Mouse (Mus musculus): ENCODE measurements at regions not wholly inside any gene's neighbourhood (a gene's known extent, or its start where the extent isn't known, plus 50 kb on each side); places are given as distances from the start of the nearest gene placed in this dataset.

DNA sequence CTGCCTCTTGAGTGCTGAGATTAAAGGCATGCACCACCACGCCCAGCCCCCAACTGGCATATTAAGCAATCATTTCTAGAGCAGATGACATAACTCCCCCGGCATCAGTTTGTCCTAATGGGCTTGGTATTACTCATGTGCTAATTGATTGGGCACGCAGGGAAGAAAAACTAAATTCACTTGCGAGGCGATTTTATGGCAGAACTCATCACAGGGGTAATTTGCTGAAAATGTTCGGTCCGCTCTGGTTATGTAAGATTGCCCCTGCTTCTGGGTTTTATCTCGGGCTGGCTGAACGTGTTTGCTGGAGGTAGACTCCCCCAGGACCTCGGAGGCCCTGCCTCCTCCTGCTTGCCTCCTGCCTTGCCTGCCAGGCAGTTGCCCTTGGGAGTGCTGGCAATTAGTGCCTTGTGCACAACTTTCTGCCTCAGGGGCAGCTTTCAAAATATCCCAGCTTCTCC, 251.2 kb upstream of the Tle3 start:
- Histone ChIP-seq H3K4me1 (replicated peaks; ENCODE audit: control insufficient read depth, insufficient read depth, low read length) (no peaks in the 10 kb centered on the region), H3K36me3 (ENCODE audit: control insufficient read depth, insufficient read depth, low read length) (no peaks in the 10 kb centered on the region), H3K9me3 (ENCODE audit: control insufficient read depth, low read length) (no peaks in the 10 kb centered on the region), H3K27me3 (replicated peaks; ENCODE audit: control insufficient read depth, insufficient read depth, low read length) (no peaks in the 10 kb centered on the region), H3K27ac (ENCODE audit: low read depth, low read length) (no peak overlapping the region), H3K4me2 (no peak overlapping the region), H3K9ac (ENCODE audit: low read depth, low read length) (no peak overlapping the region), H3K4me3 (ENCODE audit: low read depth, low read length) (no peak overlapping the region)
- DNase-seq (ENCODE audit: low spot score) (no peak), ATAC-seq (replicated peaks; ENCODE audit: low FRiP score) (no peak)
- WGBS, result 66% methylated on average over 10 of the region's 10 CpGs

DNA sequence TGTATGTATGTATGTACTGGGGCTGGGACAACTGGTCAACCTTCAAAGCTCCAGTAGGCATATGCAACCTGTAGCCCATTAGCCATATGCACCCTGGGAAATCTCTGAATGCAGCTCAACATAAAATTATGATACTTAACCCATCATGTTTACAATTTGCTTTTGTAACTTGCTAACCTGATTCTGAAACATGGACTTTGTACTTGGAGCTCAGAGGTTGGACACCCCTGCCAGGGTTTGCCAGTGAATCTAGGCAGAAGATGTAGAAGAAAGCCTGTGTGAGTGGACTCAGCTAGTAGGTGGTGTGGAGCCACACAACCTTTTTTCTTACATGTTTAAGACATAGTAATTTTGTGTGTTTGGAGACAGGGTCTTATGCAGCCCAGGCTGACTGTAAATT, 248.7 kb upstream of the Tle3 start:
- H3K4me3 ChIP-seq (ENCODE audit: low read depth, low read length), result no peak overlapping the region
- no peak overlapping the region for H3K4me2 ChIP-seq
- no peaks in the 10 kb centered on the region for H3K4me1 ChIP-seq (replicated peaks; ENCODE audit: control insufficient read depth, insufficient read depth, low read length)
- no peaks in the 10 kb centered on the region for H3K36me3 ChIP-seq (ENCODE audit: control insufficient read depth, insufficient read depth, low read length)
- DNase-seq (ENCODE audit: low spot score) (no peak), ATAC-seq (replicated peaks; ENCODE audit: low FRiP score) (no peak)
- H3K27ac ChIP-seq (ENCODE audit: low read depth, low read length), result no peak overlapping the region
- H3K9me3 ChIP-seq (ENCODE audit: control insufficient read depth, low read length), result no peaks in the 10 kb centered on the region
- H3K27me3 ChIP-seq (replicated peaks; ENCODE audit: control insufficient read depth, insufficient read depth, low read length), result no peaks in the 10 kb centered on the region
- no peak overlapping the region for H3K9ac ChIP-seq (ENCODE audit: low read depth, low read length)

DNA sequence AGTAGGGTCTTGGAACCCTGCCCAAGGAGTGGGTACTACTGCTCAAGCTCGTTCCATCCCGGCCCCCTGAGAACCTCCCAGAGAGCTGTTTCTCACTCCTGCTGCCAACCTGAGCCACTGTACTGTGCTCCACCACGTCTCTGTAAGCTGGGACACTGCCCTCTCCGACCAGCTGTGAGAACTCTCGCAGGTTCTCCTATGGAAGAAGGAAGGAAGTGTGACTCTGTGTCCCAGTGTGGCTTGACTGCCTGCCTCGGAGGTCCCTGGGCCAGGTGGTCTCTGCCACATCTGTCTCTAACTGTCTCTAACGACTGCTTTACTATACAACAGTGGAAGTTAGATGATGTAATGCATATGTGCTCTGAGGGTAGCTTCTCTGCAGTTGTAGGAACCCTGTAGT, 246.4 kb upstream of the Tle3 start:
- H3K4me2 ChIP-seq, result no peak overlapping the region

DNA sequence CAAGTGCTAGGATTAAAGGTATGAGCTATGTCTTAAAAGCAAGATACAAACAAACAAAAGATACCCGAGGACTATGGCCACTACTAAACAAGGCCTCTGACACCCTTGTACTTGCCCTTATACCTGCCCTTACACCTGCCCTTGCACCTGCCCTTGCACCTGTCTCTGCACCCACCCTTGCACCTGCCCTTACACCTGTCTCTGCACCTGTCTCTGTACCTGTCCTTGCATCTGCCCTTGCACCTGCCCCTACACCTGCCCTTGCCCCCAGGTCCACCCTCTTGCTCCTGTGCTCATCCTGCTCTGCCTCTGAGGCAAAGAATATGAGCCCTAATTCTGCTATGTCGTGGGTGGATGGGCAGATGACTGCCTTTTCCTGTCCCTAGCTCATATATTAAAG, 244.1 kb upstream of the Tle3 start:
- Histone ChIP-seq H3K27me3 (replicated peaks; ENCODE audit: control insufficient read depth, insufficient read depth, low read length) (no peaks in the 10 kb centered on the region), H3K4me1 (replicated peaks; ENCODE audit: control insufficient read depth, insufficient read depth, low read length) (no peaks in the 10 kb centered on the region), H3K27ac (ENCODE audit: low read depth, low read length) (no peak overlapping the region), H3K9ac (ENCODE audit: low read depth, low read length) (no peak overlapping the region), H3K4me3 (ENCODE audit: low read depth, low read length) (no peak overlapping the region), H3K9me3 (ENCODE audit: control insufficient read depth, low read length) (no peaks in the 10 kb centered on the region), H3K36me3 (ENCODE audit: control insufficient read depth, insufficient read depth, low read length) (no peaks in the 10 kb centered on the region), H3K4me2 (no peak overlapping the region)
- DNase-seq (ENCODE audit: low spot score) (no peak), ATAC-seq (replicated peaks; ENCODE audit: low FRiP score) (no peak)
- 59% methylated on average over 2 of the region's 2 CpGs for WGBS

More for the DNA sequence above, 246.4 kb upstream of the Tle3 start:
- Histone ChIP-seq H3K4me1 (replicated peaks; ENCODE audit: control insufficient read depth, insufficient read depth, low read length) (no peaks in the 10 kb centered on the region), H3K27ac (ENCODE audit: low read depth, low read length) (no peak overlapping the region), H3K27me3 (replicated peaks; ENCODE audit: control insufficient read depth, insufficient read depth, low read length) (no peaks in the 10 kb centered on the region), H3K9ac (ENCODE audit: low read depth, low read length) (no peak overlapping the region), H3K4me3 (ENCODE audit: low read depth, low read length) (no peak overlapping the region), H3K36me3 (ENCODE audit: control insufficient read depth, insufficient read depth, low read length) (no peaks in the 10 kb centered on the region), H3K9me3 (ENCODE audit: control insufficient read depth, low read length) (no peaks in the 10 kb centered on the region)
- WGBS, result 66% methylated on average over 7 of the region's 7 CpGs
- ATAC-seq (replicated peaks; ENCODE audit: low FRiP score), result no peak
- no peak for DNase-seq (ENCODE audit: low spot score)

DNA sequence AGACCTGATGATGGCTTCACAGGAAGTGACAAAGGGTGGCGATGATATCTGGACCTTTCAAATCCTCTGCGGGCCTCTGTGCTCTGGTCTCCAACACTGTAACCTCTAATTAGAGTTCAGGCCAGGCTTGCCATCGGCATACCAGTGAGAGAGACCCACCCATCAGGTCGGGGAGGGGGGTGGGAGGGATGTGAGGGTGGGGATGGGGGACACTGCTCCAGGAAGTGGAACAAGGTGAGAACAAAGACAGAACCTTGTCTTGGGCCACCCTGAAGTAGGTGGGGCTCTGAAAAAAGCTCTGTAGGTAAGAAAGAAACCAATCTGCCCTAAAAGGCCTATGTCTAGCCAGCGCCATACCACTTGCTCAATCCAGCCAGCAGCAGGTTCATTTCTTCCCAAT, 243.0 kb upstream of the Tle3 start:
- no peak overlapping the region for H3K4me2 ChIP-seq
- no peaks in the 10 kb centered on the region for H3K27me3 ChIP-seq (replicated peaks; ENCODE audit: control insufficient read depth, insufficient read depth, low read length)
- WGBS, result 68% methylated on average over 5 of the region's 5 CpGs
- no peaks in the 10 kb centered on the region for H3K36me3 ChIP-seq (ENCODE audit: control insufficient read depth, insufficient read depth, low read length)
- no peak overlapping the region for H3K27ac ChIP-seq (ENCODE audit: low read depth, low read length)
- H3K9ac ChIP-seq (ENCODE audit: low read depth, low read length), result no peak overlapping the region
- H3K4me3 ChIP-seq (ENCODE audit: low read depth, low read length), result no peak overlapping the region
- DNase-seq (ENCODE audit: low spot score) (no peak), ATAC-seq (replicated peaks; ENCODE audit: low FRiP score) (no peak)
- no peaks in the 10 kb centered on the region for H3K9me3 ChIP-seq (ENCODE audit: control insufficient read depth, low read length)
- no peaks in the 10 kb centered on the region for H3K4me1 ChIP-seq (replicated peaks; ENCODE audit: control insufficient read depth, insufficient read depth, low read length)

DNA sequence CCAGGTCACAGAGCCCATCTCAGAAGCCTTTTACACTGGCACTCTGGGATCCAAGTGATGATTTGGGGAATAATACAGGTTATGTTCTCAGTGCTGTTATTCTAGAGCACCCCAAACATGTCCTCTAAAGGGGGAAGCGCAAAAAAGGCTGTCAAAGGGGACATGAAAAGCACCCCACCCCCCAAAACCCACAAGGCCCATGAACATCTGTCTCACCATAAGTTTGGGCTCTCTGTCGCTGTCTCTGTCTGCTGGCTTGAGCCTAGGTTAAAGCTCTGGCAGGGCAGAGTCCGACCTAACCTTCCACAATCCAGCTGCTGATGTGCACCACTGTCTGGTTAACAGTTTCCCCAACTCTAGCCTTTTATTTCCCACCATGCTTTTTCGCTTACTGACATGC, 241.3 kb upstream of the Tle3 start:
- no peak overlapping the region for H3K9ac ChIP-seq (ENCODE audit: low read depth, low read length)
- H3K27ac ChIP-seq (ENCODE audit: low read depth, low read length), result no peak overlapping the region
- 72% methylated on average over 4 of the region's 4 CpGs for WGBS
- DNase-seq (ENCODE audit: low spot score) (no peak), ATAC-seq (replicated peaks; ENCODE audit: low FRiP score) (no peak)
- H3K4me3 ChIP-seq (ENCODE audit: low read depth, low read length), result no peak overlapping the region
- no peaks in the 10 kb centered on the region for H3K4me1 ChIP-seq (replicated peaks; ENCODE audit: control insufficient read depth, insufficient read depth, low read length)
- H3K9me3 ChIP-seq (ENCODE audit: control insufficient read depth, low read length), result no peaks in the 10 kb centered on the region
- no peak overlapping the region for H3K4me2 ChIP-seq
- H3K27me3 ChIP-seq (replicated peaks; ENCODE audit: control insufficient read depth, insufficient read depth, low read length), result no peaks in the 10 kb centered on the region
- H3K36me3 ChIP-seq (ENCODE audit: control insufficient read depth, insufficient read depth, low read length), result no peaks in the 10 kb centered on the region

DNA sequence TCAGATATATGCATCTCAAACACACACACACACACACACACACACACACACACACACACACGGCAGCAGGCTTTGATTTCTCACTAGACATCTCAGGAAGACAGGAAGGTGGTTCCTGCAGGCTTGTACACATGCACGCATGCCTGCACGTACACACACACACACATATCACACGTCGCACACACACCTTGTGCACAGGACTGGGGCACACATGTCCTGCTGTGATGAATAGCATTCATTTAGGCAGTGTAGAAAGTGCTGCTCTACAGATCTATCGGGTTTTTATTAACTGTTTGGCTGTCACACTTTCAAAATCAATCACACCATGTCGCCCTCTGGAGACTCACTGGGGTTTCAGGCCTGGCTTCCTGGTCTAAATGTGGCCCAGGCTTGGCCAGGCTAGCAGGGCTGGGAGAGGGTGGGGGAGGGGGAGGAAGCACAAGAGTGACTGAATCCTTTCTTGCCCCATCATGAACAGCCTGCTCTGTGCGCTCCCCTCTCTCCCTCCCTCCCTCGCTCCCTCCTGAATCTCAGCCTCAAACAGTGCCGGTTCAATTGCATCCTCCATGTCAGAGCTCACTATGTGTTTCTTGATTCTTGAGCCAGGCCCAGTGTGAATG, 236.8 kb upstream of the Tle3 start:
- H3K27me3 ChIP-seq (replicated peaks; ENCODE audit: control insufficient read depth, insufficient read depth, low read length), result no peaks in the 10 kb centered on the region
- WGBS, result 45% methylated on average over 10 of the region's 10 CpGs
- no peaks in the 10 kb centered on the region for H3K4me1 ChIP-seq (replicated peaks; ENCODE audit: control insufficient read depth, insufficient read depth, low read length)
- ATAC-seq (replicated peaks; ENCODE audit: low FRiP score), result no peak
- no peak overlapping the region for H3K27ac ChIP-seq (ENCODE audit: low read depth, low read length)
- no peaks in the 10 kb centered on the region for H3K9me3 ChIP-seq (ENCODE audit: control insufficient read depth, low read length)
- no peak for DNase-seq (ENCODE audit: low spot score)
- H3K9ac ChIP-seq (ENCODE audit: low read depth, low read length), result no peak overlapping the region
- H3K36me3 ChIP-seq (ENCODE audit: control insufficient read depth, insufficient read depth, low read length), result no peaks in the 10 kb centered on the region
- H3K4me2 ChIP-seq, result no peak overlapping the region
- no peak overlapping the region for H3K4me3 ChIP-seq (ENCODE audit: low read depth, low read length)

DNA sequence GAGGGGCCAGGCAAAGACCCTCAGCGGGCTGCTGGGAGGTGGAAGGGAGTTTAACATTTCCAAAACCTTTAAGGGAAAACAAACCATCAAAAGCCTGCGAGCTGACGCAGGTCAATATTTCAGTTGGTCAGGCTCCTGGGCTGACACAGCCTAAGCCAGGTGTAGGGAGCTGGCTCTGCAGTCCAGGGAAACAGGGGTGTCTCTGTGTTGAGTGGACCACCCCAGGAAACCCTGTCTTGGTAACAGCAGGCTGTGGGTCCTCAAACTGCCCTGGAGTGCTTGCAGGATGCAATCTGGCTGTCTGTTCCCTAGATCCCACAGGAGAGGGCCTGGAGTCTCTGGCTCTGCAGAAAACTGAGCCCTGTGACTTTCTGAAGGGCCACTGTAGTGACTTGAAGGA, 236.2 kb upstream of the Tle3 start:
- no peak overlapping the region for H3K4me3 ChIP-seq (ENCODE audit: low read depth, low read length)
- H3K27ac ChIP-seq (ENCODE audit: low read depth, low read length), result no peak overlapping the region
- H3K4me1 ChIP-seq (replicated peaks; ENCODE audit: control insufficient read depth, insufficient read depth, low read length), result no peaks in the 10 kb centered on the region
- H3K4me2 ChIP-seq, result no peak overlapping the region
- ATAC-seq (replicated peaks; ENCODE audit: low FRiP score) (no peak), DNase-seq (ENCODE audit: low spot score) (no peak)
- no peaks in the 10 kb centered on the region for H3K9me3 ChIP-seq (ENCODE audit: control insufficient read depth, low read length)
- 55% methylated on average over 3 of the region's 3 CpGs for WGBS
- no peaks in the 10 kb centered on the region for H3K27me3 ChIP-seq (replicated peaks; ENCODE audit: control insufficient read depth, insufficient read depth, low read length)
- no peaks in the 10 kb centered on the region for H3K36me3 ChIP-seq (ENCODE audit: control insufficient read depth, insufficient read depth, low read length)
- H3K9ac ChIP-seq (ENCODE audit: low read depth, low read length), result no peak overlapping the region

DNA sequence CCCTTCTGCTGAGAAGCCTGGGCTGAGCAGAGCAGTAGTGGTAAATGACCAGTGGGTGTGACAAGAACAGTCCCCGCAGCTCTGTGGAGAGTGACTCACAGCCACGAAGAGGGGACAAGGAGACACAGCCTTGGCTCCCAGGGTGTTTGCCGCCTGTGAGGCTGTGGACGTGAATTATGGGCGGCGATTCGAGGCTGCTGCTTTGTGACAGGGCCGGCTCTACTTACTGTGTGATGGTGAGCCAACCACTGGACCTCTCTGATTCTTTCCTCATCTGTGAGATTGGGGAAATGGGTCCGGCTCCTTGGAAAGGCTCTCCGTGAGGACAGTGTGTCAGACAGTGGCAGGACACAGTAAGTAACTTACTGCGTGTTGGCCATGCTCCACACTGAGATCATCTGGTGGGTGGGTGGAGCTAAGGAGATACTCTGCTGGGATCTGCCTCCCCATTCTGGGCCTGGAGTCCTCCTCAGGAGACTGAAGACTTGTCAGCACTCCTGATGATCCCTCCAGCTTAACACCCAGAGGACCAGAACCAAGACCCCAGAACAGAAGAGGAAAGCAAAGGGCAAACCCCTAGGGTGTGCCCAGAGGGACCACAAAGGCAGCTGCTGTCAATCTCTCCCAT, 233.3 kb upstream of the Tle3 start:
- Histone ChIP-seq H3K9ac (ENCODE audit: low read depth, low read length) (no peak overlapping the region), H3K4me3 (ENCODE audit: low read depth, low read length) (no peak overlapping the region), H3K27ac (ENCODE audit: low read depth, low read length) (no peak overlapping the region), H3K4me1 (replicated peaks; ENCODE audit: control insufficient read depth, insufficient read depth, low read length) (no peaks in the 10 kb centered on the region), H3K27me3 (replicated peaks; ENCODE audit: control insufficient read depth, insufficient read depth, low read length) (no peaks in the 10 kb centered on the region), H3K4me2 (no peak overlapping the region), H3K36me3 (ENCODE audit: control insufficient read depth, insufficient read depth, low read length) (no peaks in the 10 kb centered on the region), H3K9me3 (ENCODE audit: control insufficient read depth, low read length) (no peaks in the 10 kb centered on the region)
- no peak for ATAC-seq (replicated peaks; ENCODE audit: low FRiP score)
- 70% methylated on average over 11 of the region's 11 CpGs for WGBS
- no peak for DNase-seq (ENCODE audit: low spot score)
